Mouse (Mus musculus) kidney, embryonic 15.5 days (tissue): ENCODE data around the gene Rasgef1a. TPM values are rescaled to one million over a fixed set of nuclear protein-coding genes. Genes with fewer than 3 reads are reported as not detected.

Experiments
- ATAC-seq: fragments of 200-750 bp; cut with Nextera tagmentation; replicated peaks from 2 replicates; pipeline ENCODE4 v1.8.0; 2017; ENCODE audit warnings: moderate TSS enrichment; ENCODE audit not compliant: low FRiP score
- H3K27ac ChIP-seq: fragments of 300-500 bp; sonication (generic); 2 replicates; pipeline ENCODE4 v1.5.1; 2015; ENCODE audit warnings: mild to moderate bottlenecking, inconsistent platforms
- H3K27me3 ChIP-seq: fragments of 300-500 bp; sonication (generic); 2 replicates; pipeline ENCODE4 v1.6.1; 2015; ENCODE audit warnings: inconsistent platforms
- H3K36me3 ChIP-seq: fragments of 300-500 bp; sonication (generic); 2 replicates; pipeline ENCODE4 v1.6.1; 2015; ENCODE audit warnings: inconsistent platforms
- H3K4me1 ChIP-seq: fragments of 300-500 bp; sonication (generic); 2 replicates; pipeline ENCODE4 v1.6.1; 2015; ENCODE audit warnings: inconsistent platforms
- H3K4me2 ChIP-seq: fragments of 300-500 bp; sonication (generic); 2 replicates; pipeline ENCODE4 v1.6.1; 2015; ENCODE audit warnings: moderate library complexity, mild to moderate bottlenecking, inconsistent platforms
- H3K4me3 ChIP-seq: fragments of 300-500 bp; sonication (generic); replicated peaks from 2 replicates; pipeline ENCODE4 v1.5.1; 2015; ENCODE audit warnings: mild to moderate bottlenecking, inconsistent platforms
- H3K9ac ChIP-seq: fragments of 300-500 bp; sonication (generic); 2 replicates; pipeline ENCODE4 v1.6.1; 2015; ENCODE audit warnings: mild to moderate bottlenecking, inconsistent platforms
- H3K9me3 ChIP-seq: fragments of 300-500 bp; sonication (generic); replicated peaks from 2 replicates; pipeline ENCODE4 v1.6.1; 2016; ENCODE audit warnings: inconsistent platforms
- WGBS: fragments of 180-500 bp; shearing (Covaris S2); methylation state at CpG from one replicate; pipeline ENCODE4 v1.1.7; 2015; ENCODE audit warnings: mixed read lengths; 5-methylcytosine and 5-hydroxymethylcytosine counted together
- polyA plus RNA-seq: library from polyadenylated mRNA; unstranded; fragments of >200 nt; fragmentation: Nextera tagmentation; extraction: Ambion mirVana; gene quantifications from 2 replicates; pipeline ENCODE4 v1.2.1, GENCODE M21; 2015

Rasgef1a gene
- polyA plus RNA-seq, 1 experiment from 2014 or later = 1.0 TPM

DNA sequence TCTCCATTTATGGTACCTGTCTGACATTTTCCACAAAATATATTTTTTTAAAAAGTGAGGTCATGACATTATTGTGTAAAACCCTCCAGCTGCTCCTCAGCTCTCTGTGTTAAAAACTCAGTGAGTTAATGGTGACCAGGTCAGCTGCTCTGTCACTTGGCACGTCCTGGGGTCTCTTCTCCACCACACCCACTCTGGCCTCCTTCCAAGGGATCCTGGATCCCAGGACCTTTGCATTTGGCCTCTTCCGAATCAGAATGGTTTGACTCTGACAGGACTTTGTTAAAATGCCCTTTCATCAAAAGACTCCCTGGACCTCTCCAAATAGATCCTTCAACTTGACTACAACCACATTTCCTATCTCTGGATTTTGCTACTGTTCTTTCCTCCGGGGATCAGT lies 982 bp upstream of the Rasgef1a start:
- Histone ChIP-seq H3K9me3 (no peaks in the 10 kb centered on the region), H3K4me3 (no peak overlapping the region), H3K36me3 (no peaks in the 10 kb centered on the region), H3K27ac (no peak overlapping the region), H3K27me3 (peaks cover 59% of the 10 kb centered on the region), H3K9ac (no peak overlapping the region), H3K4me1 (peaks cover 9% of the 10 kb centered on the region; the same call in 1 of the 2 replicates), H3K4me2 (no peak overlapping the region)
- no peak for ATAC-seq
- 57% methylated on average over 3 of the region's 3 CpGs for WGBS

DNA sequence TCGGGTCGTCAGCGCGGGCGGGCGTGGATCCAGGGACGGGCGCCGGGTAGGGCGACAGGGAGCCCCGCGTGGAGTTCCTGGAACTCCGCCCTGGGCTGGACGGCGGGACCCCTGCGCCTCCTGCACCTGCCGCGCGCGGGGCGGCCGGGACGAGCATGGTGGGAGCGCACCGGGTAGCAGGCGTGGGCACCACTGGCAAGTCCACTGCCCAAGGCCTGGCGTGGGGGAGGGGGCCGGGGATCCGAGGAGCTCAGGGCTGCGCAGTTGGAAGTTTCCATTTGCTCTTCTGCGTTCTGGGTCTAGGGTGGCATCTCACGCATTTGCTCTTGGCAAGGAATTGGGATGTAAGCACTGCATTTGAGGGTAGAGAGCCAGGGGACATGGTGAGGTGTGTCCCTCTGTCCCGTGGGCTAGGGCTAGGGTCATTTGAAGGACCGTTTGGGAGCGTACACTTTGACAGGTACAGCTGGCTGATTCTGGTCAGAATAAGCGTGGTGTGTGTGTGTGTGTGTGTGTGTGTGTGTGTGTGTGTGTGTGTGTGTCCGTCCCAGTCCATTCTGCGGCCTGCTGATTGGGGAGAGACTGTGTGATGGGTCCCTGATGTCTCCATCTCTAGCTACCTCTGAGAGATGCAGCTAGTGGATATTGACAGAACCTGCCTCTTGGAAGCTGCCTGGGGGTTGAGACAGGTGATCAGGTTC lies 528 bp downstream of the Rasgef1a start:
- 0 out of 2 replicates have a peak overlapping the region, but pooled peaks have one; percentile 23 for H3K9ac ChIP-seq

DNA sequence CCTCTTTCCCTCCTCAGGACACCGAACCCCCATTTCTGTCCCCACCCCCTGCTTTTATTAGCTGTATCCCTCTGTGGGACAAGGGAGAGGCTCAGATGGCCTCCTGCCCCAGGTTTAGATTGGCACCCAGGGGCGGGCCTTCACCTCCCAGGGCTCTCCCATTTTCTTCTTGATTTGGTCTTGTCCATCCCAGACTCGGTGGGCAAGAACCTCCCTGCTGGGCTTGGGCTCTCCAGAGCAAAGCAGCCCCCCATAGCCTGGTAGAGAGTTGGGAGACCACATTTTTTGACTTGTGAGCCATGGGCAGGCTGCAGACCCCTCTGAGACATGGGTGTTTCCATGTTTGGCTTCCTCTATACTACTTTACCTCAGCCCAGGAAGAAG lies 1.1 kb downstream of the Rasgef1a start:
- no peak for ATAC-seq
- peaks cover 63% of the 10 kb centered on the region for H3K27me3 ChIP-seq
- no peak overlapping the region for H3K27ac ChIP-seq
- H3K9ac ChIP-seq = no peak overlapping the region
- 76% methylated on average over 3 of the region's 3 CpGs for WGBS
- H3K9me3 ChIP-seq = no peaks in the 10 kb centered on the region
- H3K36me3 ChIP-seq = no peaks in the 10 kb centered on the region
- no peak overlapping the region for H3K4me3 ChIP-seq
- H3K4me1 ChIP-seq = peaks cover 9% of the 10 kb centered on the region; the same call in 1 of the 2 replicates
- no peak overlapping the region for H3K4me2 ChIP-seq

More for the DNA sequence above, 528 bp downstream of the Rasgef1a start:
- H3K4me3 ChIP-seq = peak overlapping the region; percentile 48
- peaks cover 60% of the 10 kb centered on the region for H3K27me3 ChIP-seq
- peak overlapping the region; percentile 85 for H3K4me2 ChIP-seq
- ATAC-seq = 0 out of 2 replicates have a peak, but pooled peaks have one; percentile 33
- peaks cover 9% of the 10 kb centered on the region; the same call in 1 of the 2 replicates for H3K4me1 ChIP-seq
- no peak overlapping the region for H3K27ac ChIP-seq
- no peaks in the 10 kb centered on the region for H3K36me3 ChIP-seq
- 9% methylated on average over 38 of the region's 38 CpGs for WGBS
- H3K9me3 ChIP-seq = no peaks in the 10 kb centered on the region

DNA sequence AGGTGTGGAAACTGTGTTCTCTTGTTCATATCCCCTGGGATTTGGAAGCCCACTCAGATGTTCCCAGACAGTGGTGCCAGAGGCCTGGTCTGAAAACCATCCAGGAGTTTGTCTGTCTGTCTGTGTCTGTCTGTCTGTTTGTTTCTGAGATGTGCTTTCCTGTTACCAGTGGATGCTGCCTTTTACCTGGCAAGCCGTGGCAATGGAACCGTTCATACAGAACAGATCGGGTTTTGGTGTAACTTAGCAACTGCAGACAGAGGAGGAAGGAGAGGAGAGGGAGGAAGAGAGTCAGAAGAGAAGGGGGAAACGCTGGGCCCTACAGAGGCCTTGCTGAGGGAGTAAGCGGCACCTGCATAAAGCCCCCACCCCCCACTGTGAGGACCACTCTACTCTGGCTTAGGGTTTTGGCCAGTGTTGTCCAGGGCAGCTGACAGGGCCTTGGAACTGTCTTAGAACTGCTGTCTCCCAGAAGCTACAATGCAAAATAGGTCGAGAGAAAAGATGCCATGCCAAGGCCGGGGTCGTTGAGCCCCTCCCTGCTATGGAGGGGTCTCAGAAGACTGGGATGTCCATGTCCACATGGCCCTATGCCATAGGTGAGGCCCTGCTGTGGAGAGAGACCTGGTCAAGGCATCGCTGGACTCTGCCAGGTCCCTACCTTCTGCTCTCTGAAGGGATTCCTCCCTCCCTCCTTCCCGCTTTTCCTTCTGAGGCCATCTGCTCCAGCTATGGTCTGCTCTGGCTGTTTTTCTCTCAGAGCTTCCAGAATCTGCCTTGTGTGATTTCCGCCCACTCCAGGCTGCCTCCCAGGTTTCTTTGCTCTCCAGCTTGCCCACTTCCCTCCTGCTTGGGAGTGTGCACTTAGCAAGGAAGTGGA lies 2.0 kb downstream of the Rasgef1a start:
- H3K9me3 ChIP-seq = no peaks in the 10 kb centered on the region
- H3K9ac ChIP-seq = no peak overlapping the region
- no peak overlapping the region for H3K4me2 ChIP-seq
- no peaks in the 10 kb centered on the region for H3K36me3 ChIP-seq
- H3K27me3 ChIP-seq = peaks cover 66% of the 10 kb centered on the region
- no peak for ATAC-seq
- H3K27ac ChIP-seq = no peak overlapping the region
- peaks cover 9% of the 10 kb centered on the region; the same call in 1 of the 2 replicates for H3K4me1 ChIP-seq
- H3K4me3 ChIP-seq = no peak overlapping the region
- 65% methylated on average over 11 of the region's 11 CpGs for WGBS

DNA sequence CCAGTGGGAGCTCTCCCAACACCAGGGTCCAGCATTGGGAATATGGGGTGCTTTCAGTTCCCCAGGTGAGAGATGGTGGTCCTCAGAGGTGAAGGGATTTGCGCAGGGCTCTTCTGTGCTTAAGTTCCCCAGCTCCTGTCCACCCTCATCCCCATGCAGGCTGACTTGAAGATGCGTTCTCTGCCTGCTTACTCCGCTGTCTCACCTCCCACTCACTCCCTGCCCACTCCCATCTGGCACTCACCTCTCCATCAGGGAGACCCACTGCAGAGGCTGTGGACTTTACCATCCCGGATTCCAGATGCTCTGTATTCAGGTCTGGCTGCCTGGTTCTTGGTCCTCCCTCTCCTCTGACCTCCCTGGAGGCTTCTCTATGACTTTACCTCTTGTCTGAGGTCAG lies 3.6 kb downstream of the Rasgef1a start:
- no peak overlapping the region for H3K9ac ChIP-seq
- 67% methylated on average over 4 of the region's 4 CpGs for WGBS
- ATAC-seq = no peak

DNA sequence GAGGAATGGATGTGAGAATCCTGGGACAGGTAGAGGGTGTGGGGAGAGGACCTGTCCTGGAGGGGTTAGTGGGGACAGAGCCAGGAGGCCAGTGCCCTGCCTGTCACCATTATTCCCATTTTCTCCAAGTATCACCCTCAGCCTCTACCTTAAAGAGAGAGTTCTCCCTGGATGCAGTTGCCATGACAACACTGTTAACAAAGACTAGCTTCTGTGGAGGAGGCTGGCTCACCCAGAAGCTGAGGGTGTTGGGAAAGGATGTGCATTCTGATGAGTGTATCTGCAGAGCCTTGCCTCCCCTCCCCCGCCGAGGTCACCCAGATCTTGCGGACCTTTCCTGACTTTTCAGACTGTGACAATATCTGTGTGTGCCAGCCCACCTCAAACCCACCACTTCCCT lies 4.7 kb downstream of the Rasgef1a start:
- H3K4me2 ChIP-seq = no peak overlapping the region
- no peak overlapping the region for H3K9ac ChIP-seq
- H3K27me3 ChIP-seq = peaks cover 56% of the 10 kb centered on the region
- no peaks in the 10 kb centered on the region for H3K9me3 ChIP-seq
- H3K36me3 ChIP-seq = no peaks in the 10 kb centered on the region
- no peak for ATAC-seq
- H3K4me1 ChIP-seq = peaks cover 7% of the 10 kb centered on the region; the same call in 1 of the 2 replicates
- no peak overlapping the region for H3K4me3 ChIP-seq
- 65% methylated on average over 3 of the region's 3 CpGs for whole genome bisulfite sequencing
- no peak overlapping the region for H3K27ac ChIP-seq

More for the DNA sequence above, 3.6 kb downstream of the Rasgef1a start:
- H3K4me3 ChIP-seq = no peak overlapping the region
- H3K4me2 ChIP-seq = no peak overlapping the region
- H3K36me3 ChIP-seq = no peaks in the 10 kb centered on the region
- no peaks in the 10 kb centered on the region for H3K9me3 ChIP-seq
- peaks cover 65% of the 10 kb centered on the region for H3K27me3 ChIP-seq
- peaks cover 9% of the 10 kb centered on the region; the same call in 1 of the 2 replicates for H3K4me1 ChIP-seq
- H3K27ac ChIP-seq = no peak overlapping the region

DNA sequence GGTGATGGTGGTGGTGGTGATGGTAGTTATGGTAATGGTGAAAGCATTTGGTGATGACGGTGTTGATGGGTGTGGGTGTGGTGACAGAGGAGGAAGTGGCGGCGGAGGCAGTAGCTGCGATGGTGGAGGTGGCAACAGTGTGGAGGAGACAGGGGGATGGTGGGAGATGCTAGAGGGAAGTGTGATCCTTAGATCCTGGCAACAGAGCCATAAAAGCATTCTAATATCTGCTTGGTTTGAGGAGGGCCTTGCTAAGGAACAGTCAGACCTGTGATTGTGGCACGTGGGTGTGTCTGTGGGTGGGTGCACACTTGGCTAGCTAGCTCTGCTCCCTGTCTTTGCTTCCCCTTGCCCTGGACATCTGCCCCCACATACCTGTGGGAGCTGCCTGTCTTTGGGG lies 7.4 kb downstream of the Rasgef1a start:
- H3K4me1 ChIP-seq = no peaks in the 10 kb centered on the region
- 39% methylated on average over 5 of the region's 5 CpGs for WGBS

DNA sequence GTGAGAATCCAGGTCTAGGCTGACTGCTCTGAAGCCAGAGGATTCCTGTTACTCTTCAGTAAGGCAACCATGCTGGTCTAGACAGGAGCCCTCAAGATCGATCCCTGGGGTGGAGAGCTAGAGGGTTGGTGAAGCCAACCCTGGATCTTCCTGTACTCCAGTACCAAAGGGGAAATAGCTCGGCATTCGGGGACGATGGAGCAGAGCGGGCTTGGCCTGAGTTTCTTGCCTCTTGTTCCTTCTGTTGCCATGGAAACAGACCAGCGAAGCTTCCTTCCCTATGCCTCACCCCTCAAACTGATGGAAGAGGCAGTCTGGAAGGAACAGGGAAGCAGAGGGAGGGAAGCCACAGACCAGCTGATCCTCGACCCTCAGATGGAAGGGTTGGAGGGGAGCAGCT lies 8.3 kb downstream of the Rasgef1a start:
- Histone ChIP-seq H3K27me3 (peaks cover 23% of the 10 kb centered on the region), H3K4me2 (no peak overlapping the region), H3K4me1 (no peaks in the 10 kb centered on the region), H3K27ac (no peak overlapping the region), H3K4me3 (no peak overlapping the region), H3K9ac (no peak overlapping the region), H3K9me3 (no peaks in the 10 kb centered on the region), H3K36me3 (no peaks in the 10 kb centered on the region)
- no peak for ATAC-seq
- 28% methylated on average over 7 of the region's 7 CpGs for WGBS

More for the DNA sequence above, 7.4 kb downstream of the Rasgef1a start:
- Histone ChIP-seq H3K4me3 (no peak overlapping the region), H3K4me2 (no peak overlapping the region), H3K36me3 (no peaks in the 10 kb centered on the region), H3K27ac (no peak overlapping the region), H3K9me3 (no peaks in the 10 kb centered on the region), H3K9ac (no peak overlapping the region), H3K27me3 (peaks cover 32% of the 10 kb centered on the region)
- ATAC-seq = no peak

DNA sequence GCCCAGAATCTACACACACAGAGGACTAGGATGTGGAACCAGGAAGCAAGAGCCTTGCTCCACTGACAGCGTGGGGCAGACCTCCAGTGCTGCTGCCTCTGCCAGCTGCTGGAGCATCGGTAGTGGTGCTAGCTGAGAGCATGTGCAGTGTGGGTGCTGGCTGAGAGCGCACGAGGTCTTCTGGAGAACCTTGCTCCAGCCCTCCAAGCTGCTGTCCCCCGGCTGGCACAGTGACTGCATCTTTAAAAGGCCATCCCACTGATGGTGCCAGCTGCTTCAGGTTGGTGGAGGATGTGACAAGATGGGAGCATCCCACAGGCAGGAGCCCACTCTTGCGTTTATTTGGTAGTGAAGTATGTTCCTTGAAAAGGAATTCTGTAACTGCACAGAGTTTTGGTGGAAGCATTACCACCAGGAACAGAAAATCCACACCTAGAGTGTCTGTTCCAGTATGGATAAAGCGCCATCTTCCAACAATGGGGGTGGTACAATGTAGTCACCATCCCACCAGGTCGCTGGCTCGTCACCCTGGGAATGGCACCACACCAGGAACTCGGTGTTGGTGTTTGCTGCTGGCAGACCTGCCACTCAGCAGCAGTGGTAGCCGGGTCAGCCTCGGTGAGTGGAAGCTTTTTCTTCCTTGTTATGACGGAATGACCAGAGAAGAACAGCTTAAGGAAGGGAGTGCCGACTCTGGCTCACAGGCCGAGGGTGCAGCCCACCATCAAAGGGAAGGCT lies 11.8 kb downstream of the Rasgef1a start:
- Histone ChIP-seq H3K4me3 (no peak overlapping the region), H3K36me3 (no peaks in the 10 kb centered on the region), H3K4me1 (no peaks in the 10 kb centered on the region), H3K4me2 (no peak overlapping the region), H3K27ac (no peak overlapping the region), H3K9me3 (no peaks in the 10 kb centered on the region), H3K27me3 (peaks cover 9% of the 10 kb centered on the region; the same call in 1 of the 2 replicates), H3K9ac (no peak overlapping the region)
- WGBS = 63% methylated on average over 15 of the region's 15 CpGs
- ATAC-seq = no peak

DNA sequence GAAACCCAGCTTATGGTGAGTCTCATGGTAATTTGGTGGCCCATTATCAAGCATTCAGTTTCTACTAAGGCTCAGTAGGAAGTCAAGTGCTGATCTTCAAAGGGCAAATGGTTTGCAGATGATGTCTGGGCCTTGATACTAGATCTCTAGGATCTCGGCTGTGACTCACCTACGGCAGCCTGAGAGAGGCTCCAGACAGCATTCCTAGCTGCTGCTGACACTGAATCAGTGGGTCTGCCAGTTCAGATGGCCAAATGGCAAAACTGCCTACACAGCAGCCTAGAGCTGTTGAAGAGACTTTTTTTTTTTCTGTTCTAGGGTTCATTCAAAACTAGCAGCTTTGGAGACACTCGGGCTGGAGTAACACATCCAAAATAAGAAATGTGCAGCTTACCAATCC lies 15.8 kb downstream of the Rasgef1a start:
- no peaks in the 10 kb centered on the region for H3K4me1 ChIP-seq
- no peaks in the 10 kb centered on the region for H3K36me3 ChIP-seq
- no peak overlapping the region for H3K4me3 ChIP-seq
- whole genome bisulfite sequencing = 66% methylated on average over 3 of the region's 3 CpGs
- ATAC-seq = no peak
- H3K27me3 ChIP-seq = no peaks in the 10 kb centered on the region
- no peak overlapping the region for H3K9ac ChIP-seq
- H3K27ac ChIP-seq = no peak overlapping the region
- no peak overlapping the region for H3K4me2 ChIP-seq
- H3K9me3 ChIP-seq = no peaks in the 10 kb centered on the region

DNA sequence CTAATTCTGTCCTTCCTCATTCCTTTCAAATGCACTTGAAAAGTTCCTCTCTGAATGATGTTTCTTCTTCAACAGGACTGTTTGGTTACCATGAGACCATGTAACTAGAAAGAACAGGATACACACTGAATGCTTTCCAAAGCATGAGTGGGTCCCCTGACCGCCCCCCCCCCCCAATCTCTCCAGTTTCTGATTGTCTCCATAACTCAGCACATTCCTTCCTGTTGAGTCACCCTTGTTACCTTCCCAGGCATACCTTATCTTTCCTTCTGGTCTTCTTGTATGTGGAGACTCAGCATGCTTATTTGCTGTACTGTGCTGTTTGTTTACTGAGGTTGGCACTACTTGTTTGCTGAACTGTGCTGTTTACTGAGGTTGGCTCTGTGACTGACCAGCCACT lies 20.2 kb downstream of the Rasgef1a start:
- ATAC-seq = no peak
- no peaks in the 10 kb centered on the region for H3K4me1 ChIP-seq
- WGBS = 74% methylated on average over 1 of the region's 1 CpGs

More for the DNA sequence above, 20.2 kb downstream of the Rasgef1a start:
- no peaks in the 10 kb centered on the region for H3K27me3 ChIP-seq
- H3K9ac ChIP-seq = no peak overlapping the region
- no peaks in the 10 kb centered on the region for H3K9me3 ChIP-seq
- no peaks in the 10 kb centered on the region for H3K36me3 ChIP-seq
- H3K27ac ChIP-seq = no peak overlapping the region
- no peak overlapping the region for H3K4me3 ChIP-seq
- H3K4me2 ChIP-seq = no peak overlapping the region
